ENCODE assay signal across 9 mouse cellular contexts in the genomic region with DNA sequence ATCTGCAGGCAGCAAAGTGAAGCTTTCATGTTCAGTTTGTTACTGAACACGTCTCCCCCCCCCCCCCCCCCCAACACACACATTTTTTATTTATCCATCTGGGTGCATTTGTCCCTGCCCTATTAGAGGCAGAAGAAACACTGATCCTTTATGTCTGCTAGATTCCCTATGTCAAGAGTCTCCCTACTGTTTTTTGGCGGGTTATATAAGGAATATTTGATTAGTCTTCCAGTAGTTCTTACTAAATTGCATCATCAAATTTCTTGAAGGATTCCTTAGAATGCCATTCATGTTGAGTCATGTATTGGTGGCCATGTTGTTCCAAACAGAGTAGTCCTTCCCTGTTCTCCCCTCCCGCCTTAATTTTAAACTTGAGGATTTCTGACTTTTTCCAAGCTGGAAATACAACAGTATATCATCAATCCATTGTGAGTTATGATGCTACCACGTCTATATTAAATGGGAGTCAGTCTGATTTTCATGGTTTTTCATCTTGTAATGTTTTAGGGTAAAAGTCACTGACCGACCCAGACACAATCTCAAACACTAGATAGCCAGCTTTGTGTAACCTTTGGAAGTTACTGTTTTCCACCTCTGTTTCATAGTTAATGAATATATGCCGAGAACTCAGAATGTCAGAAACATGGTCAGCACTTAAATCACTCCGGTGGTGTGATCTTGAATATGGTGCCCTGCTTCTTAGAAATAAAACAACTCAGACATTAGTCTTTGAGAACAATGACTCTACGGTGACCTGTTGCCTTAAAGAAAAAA. TPM values are rescaled to one million over a fixed set of nuclear protein-coding genes. Genes with fewer than 3 reads are reported as not detected.
DNase-seq lines count a peak whose midpoint lies in the region; ATAC-seq and TF ChIP-seq lines count a peak whose summit lies in the region.
"Had no signal": no experiment of that assay in that cellular context is flagged by ENCODE, and none has a peak within 500 bp of the region (broad histone marks: within the 10 kb centered on the region; RNA-seq: fewer than 3 reads in every experiment).

No protein-coding gene starts in this region.

- H3K4me3 ChIP-seq in kidney, postnatal 0 days (replicated peaks; ENCODE audit: low read depth, low read length) = peak overlapping the region; percentile 99
- peak overlapping the region; percentile 96 for H3K4me3 ChIP-seq in embryonic facial prominence, embryonic 12.5 days
- H3K4me3 ChIP-seq in intestine, embryonic 16.5 days (ENCODE audit: low read length) = peak overlapping the region; percentile 97
- peak overlapping the region; percentile 77 for H3K4me3 ChIP-seq in neural tube, embryonic 13.5 days

- TF ChIP-seq CTCF in kidney, postnatal 0 days (IDR thresholded peaks at IDR 0.05; ENCODE audit: low read depth) = no peak

- DNase-seq in kidney, postnatal 0 days (ENCODE audit: low spot score) = no peak
- no peak for DNase-seq in kidney, postnatal 10 days
- DNase-seq in right cerebral cortex, adult 2 months (ENCODE audit: low spot score in 2 of 2) = no peak
- no peak for DNase-seq in gastrocnemius, postnatal 4 days (ENCODE audit: low spot score in 2 of 2)

- peaks cover 18% of the 10 kb centered on the region; the same call in 1 of the 2 replicates for H3K36me3 ChIP-seq in kidney, postnatal 0 days (ENCODE audit: insufficient read depth, low read length)
- peaks cover 19% of the 10 kb centered on the region for H3K36me3 ChIP-seq in embryonic facial prominence, embryonic 12.5 days
- H3K36me3 ChIP-seq in intestine, embryonic 16.5 days (ENCODE audit: control insufficient read depth, insufficient read depth, low read length) = peaks cover 10% of the 10 kb centered on the region
- peaks cover 32% of the 10 kb centered on the region for H3K36me3 ChIP-seq in neural tube, embryonic 13.5 days

- peak overlapping the region; percentile 81; the same call in 1 of the 2 replicates for H3K9ac ChIP-seq in kidney, postnatal 0 days (ENCODE audit: low read depth, low read length)
- H3K9ac ChIP-seq in embryonic facial prominence, embryonic 12.5 days = no peak overlapping the region; the same call in 1 of the 2 replicates
- peak overlapping the region; percentile 93 for H3K9ac ChIP-seq in intestine, embryonic 16.5 days (ENCODE audit: low read depth, low read length)
- H3K9ac ChIP-seq in neural tube, embryonic 13.5 days = peak overlapping the region; percentile 77

- 0 out of 2 replicates have a peak, but pooled peaks cover 2% of the 10 kb centered on the region for H3K4me1 ChIP-seq in kidney, postnatal 0 days (replicated peaks; ENCODE audit: insufficient read depth, low read length)
- H3K4me1 ChIP-seq in embryonic facial prominence, embryonic 12.5 days = peaks cover 4% of the 10 kb centered on the region; the same call in 1 of the 2 replicates
- H3K4me1 ChIP-seq in intestine, embryonic 16.5 days (ENCODE audit: control insufficient read depth, insufficient read depth, low read length) = peaks cover 6% of the 10 kb centered on the region
- H3K4me1 ChIP-seq in neural tube, embryonic 13.5 days (replicated peaks) = peaks cover 11% of the 10 kb centered on the region

- H3K9me3 ChIP-seq in kidney, postnatal 0 days (replicated peaks; ENCODE audit: low read length) = no peaks in the 10 kb centered on the region
- no peaks in the 10 kb centered on the region for H3K9me3 ChIP-seq in embryonic facial prominence, embryonic 12.5 days
- no peaks in the 10 kb centered on the region for H3K9me3 ChIP-seq in intestine, embryonic 16.5 days (ENCODE audit: control insufficient read depth, low read length)
- H3K9me3 ChIP-seq in neural tube, embryonic 13.5 days = no peaks in the 10 kb centered on the region

- no peak overlapping the region for H3K27ac ChIP-seq in kidney, postnatal 0 days
- no peak overlapping the region for H3K27ac ChIP-seq in embryonic facial prominence, embryonic 12.5 days
- H3K27ac ChIP-seq in intestine, embryonic 16.5 days (ENCODE audit: low read length) = no peak overlapping the region
- no peak overlapping the region for H3K27ac ChIP-seq in neural tube, embryonic 13.5 days (replicated peaks)

- no peak for ATAC-seq in kidney, postnatal 0 days (replicated peaks; ENCODE audit: low FRiP score, low read depth)
- ATAC-seq in embryonic facial prominence, embryonic 12.5 days (ENCODE audit: insufficient number of reproducible peaks, insufficient read depth, low FRiP score, low TSS enrichment) = no peak
- ATAC-seq in intestine, embryonic 16.5 days = no peak
- no peak for ATAC-seq in neural tube, embryonic 13.5 days (ENCODE audit: low read depth)
- no peak for ATAC-seq in cerebellum, adult (ENCODE audit: insufficient number of reproducible peaks, low FRiP score, low TSS enrichment)

- peak overlapping the region; percentile 91 for H3K4me2 ChIP-seq in kidney, postnatal 0 days (ENCODE audit: low read length)
- H3K4me2 ChIP-seq in embryonic facial prominence, embryonic 12.5 days (replicated peaks) = peak overlapping the region; percentile 69
- H3K4me2 ChIP-seq in intestine, embryonic 16.5 days (ENCODE audit: low read depth, low read length) = peak overlapping the region; percentile 78
- peak overlapping the region; percentile 69 for H3K4me2 ChIP-seq in neural tube, embryonic 13.5 days

- 66% methylated on average over 8 of the region's 8 CpGs for WGBS in kidney, postnatal 0 days
- 78% methylated on average over 8 of the region's 8 CpGs for WGBS in embryonic facial prominence, embryonic 12.5 days
- WGBS in intestine, embryonic 16.5 days = 68% methylated on average over 8 of the region's 8 CpGs
- 76% methylated on average over 8 of the region's 8 CpGs for WGBS in neural tube, embryonic 13.5 days

- no peaks in the 10 kb centered on the region for H3K27me3 ChIP-seq in kidney, postnatal 0 days (ENCODE audit: insufficient read depth, low read length)
- H3K27me3 ChIP-seq in embryonic facial prominence, embryonic 12.5 days = no peaks in the 10 kb centered on the region
- no peaks in the 10 kb centered on the region for H3K27me3 ChIP-seq in intestine, embryonic 16.5 days (replicated peaks; ENCODE audit: control insufficient read depth, insufficient read depth, low read length)
- H3K27me3 ChIP-seq in neural tube, embryonic 13.5 days = no peaks in the 10 kb centered on the region

RNA-seq across cellular contexts. Expression of gene Cpox, which starts 1.3 kb away (rescaled TPM):
- polyA plus RNA-seq in kidney, postnatal 0 days (2015; fragmentation: Nextera tagmentation; extraction: Ambion mirVana) = 40.9 and 46.7 TPM in 2 replicates
- polyA plus RNA-seq in embryonic facial prominence, embryonic 12.5 days (2016; fragmentation: Nextera tagmentation; extraction: Ambion mirVana) = 21.8 and 25.6 TPM in 2 replicates
- 60.6 and 70.3 TPM in 2 replicates for polyA plus RNA-seq in intestine, embryonic 16.5 days (2015; fragmentation: Nextera tagmentation; extraction: Ambion mirVana)
- polyA plus RNA-seq in neural tube, embryonic 13.5 days (2015; fragmentation: Nextera tagmentation; extraction: Ambion mirVana) = 15.4 and 15.5 TPM in 2 replicates
- total RNA-seq in gastrocnemius, postnatal 4 days (2021) = 10 to 100 TPM; 10.5 to 13.0 TPM

RNA-seq across cellular contexts. Expression of gene E330017A01Rik, which starts 32.9 kb away (rescaled TPM):
- polyA plus RNA-seq in kidney, postnatal 0 days (2015; fragmentation: Nextera tagmentation; extraction: Ambion mirVana) = not detected in 2 replicates
- not detected in 2 replicates for polyA plus RNA-seq in embryonic facial prominence, embryonic 12.5 days (2016; fragmentation: Nextera tagmentation; extraction: Ambion mirVana)
- not detected in 2 replicates for polyA plus RNA-seq in intestine, embryonic 16.5 days (2015; fragmentation: Nextera tagmentation; extraction: Ambion mirVana)
- polyA plus RNA-seq in neural tube, embryonic 13.5 days (2015; fragmentation: Nextera tagmentation; extraction: Ambion mirVana) = 0.24 TPM in 1 of 2 replicates, not detected in the other
- not detected for total RNA-seq in gastrocnemius, postnatal 4 days (2021)
- total RNA-seq: neutrophil, adult 5-6 weeks had no signal

RNA-seq across cellular contexts. Expression of gene Gpr15, which starts 47.5 kb away (rescaled TPM):
- polyA plus RNA-seq in kidney, postnatal 0 days (2015; fragmentation: Nextera tagmentation; extraction: Ambion mirVana) = not detected in 2 replicates
- polyA plus RNA-seq in embryonic facial prominence, embryonic 12.5 days (2016; fragmentation: Nextera tagmentation; extraction: Ambion mirVana) = not detected in 2 replicates
- 0.11 and 0.24 TPM in 2 replicates for polyA plus RNA-seq in intestine, embryonic 16.5 days (2015; fragmentation: Nextera tagmentation; extraction: Ambion mirVana)
- not detected in 2 replicates for polyA plus RNA-seq in neural tube, embryonic 13.5 days (2015; fragmentation: Nextera tagmentation; extraction: Ambion mirVana)
- not detected for total RNA-seq in gastrocnemius, postnatal 4 days (2021)

RNA-seq across cellular contexts. Expression of gene Gm813, which starts 54.6 kb away (rescaled TPM):
- not detected in 2 replicates for polyA plus RNA-seq in kidney, postnatal 0 days (2015; fragmentation: Nextera tagmentation; extraction: Ambion mirVana)
- polyA plus RNA-seq in embryonic facial prominence, embryonic 12.5 days (2016; fragmentation: Nextera tagmentation; extraction: Ambion mirVana) = not detected in 2 replicates
- not detected in 2 replicates for polyA plus RNA-seq in intestine, embryonic 16.5 days (2015; fragmentation: Nextera tagmentation; extraction: Ambion mirVana)
- polyA plus RNA-seq in neural tube, embryonic 13.5 days (2015; fragmentation: Nextera tagmentation; extraction: Ambion mirVana) = not detected in 2 replicates
- total RNA-seq in gastrocnemius, postnatal 4 days (2021) = not detected
- total RNA-seq: neutrophil, adult 5-6 weeks had no signal

RNA-seq across cellular contexts. Expression of gene Cldnd1, which starts 56.3 kb away (rescaled TPM):
- 101 and 106 TPM in 2 replicates for polyA plus RNA-seq in kidney, postnatal 0 days (2015; fragmentation: Nextera tagmentation; extraction: Ambion mirVana)
- 117 and 121 TPM in 2 replicates for polyA plus RNA-seq in embryonic facial prominence, embryonic 12.5 days (2016; fragmentation: Nextera tagmentation; extraction: Ambion mirVana)
- 93.7 and 97.5 TPM in 2 replicates for polyA plus RNA-seq in intestine, embryonic 16.5 days (2015; fragmentation: Nextera tagmentation; extraction: Ambion mirVana)
- polyA plus RNA-seq in neural tube, embryonic 13.5 days (2015; fragmentation: Nextera tagmentation; extraction: Ambion mirVana) = 141 and 155 TPM in 2 replicates
- 10 to 100 TPM; 57.2 to 61.9 TPM for total RNA-seq in gastrocnemius, postnatal 4 days (2021)
